Mouse (Mus musculus) small intestine, adult 2 months (tissue): ENCODE measurements around the gene Pdxdc1. TPM values are rescaled to one million over a fixed set of nuclear protein-coding genes. Genes with fewer than 3 reads are reported as not detected.
"Not testable (repeated sequence)": the region's sequence is repeated elsewhere in the genome, so short reads cannot be mapped to it uniquely, and the experiment has no call there.

Experiments used
- H3K27ac ChIP-seq: fragments of 200-500 bp; 2 replicates; pipeline ENCODE4 v1.5.1; 2012; ENCODE audit warnings: low read depth, low read length, control low read depth, inconsistent platforms; ENCODE audit not compliant: insufficient read depth
- H3K27me3 ChIP-seq: fragments of 200-500 bp; 2 replicates; pipeline ENCODE4 v1.6.1; 2012; ENCODE audit warnings: mild to moderate bottlenecking, moderate library complexity, low read length, inconsistent platforms; ENCODE audit not compliant: control insufficient read depth, insufficient read depth
- H3K36me3 ChIP-seq: fragments of 200-500 bp; 2 replicates; pipeline ENCODE4 v1.6.1; 2012; ENCODE audit warnings: mild to moderate bottlenecking, low read length, control low read depth, inconsistent platforms; ENCODE audit not compliant: control insufficient read depth, insufficient read depth
- H3K4me1 ChIP-seq: fragments of 200-500 bp; 2 replicates; pipeline ENCODE4 v1.6.1; 2012; ENCODE audit warnings: low read length, inconsistent platforms, mixed read lengths; ENCODE audit not compliant: control insufficient read depth, insufficient read depth, insufficient read length
- H3K4me3 ChIP-seq: fragments of 200-500 bp; 2 replicates; pipeline ENCODE4 v1.5.1; 2012; ENCODE audit warnings: low read depth, mild to moderate bottlenecking, control low read depth, inconsistent platforms, low read length, moderate library complexity
- CTCF ChIP-seq: fragments of 200-500 bp; IDR thresholded peaks from 2 replicates; pipeline ENCODE4 v1.5.1; 2012; ENCODE audit warnings: low read depth, mild to moderate bottlenecking, control low read depth, inconsistent platforms, low read length, moderate library complexity, mixed read lengths; ENCODE audit not compliant: insufficient replicate concordance, insufficient read length; ENCODE audit errors: extremely low read depth
- POLR2A ChIP-seq: fragments of 200-500 bp; IDR thresholded peaks from 2 replicates; pipeline ENCODE4 v1.6.1; 2012; ENCODE audit warnings: low read depth, mild to moderate bottlenecking, control low read depth, inconsistent platforms, low read length, moderate library complexity
- WGBS: fragments of 180-500 bp; shearing (Covaris S2); methylation state at CpG from one replicate; pipeline ENCODE4 v1.1.7; 2018; 5-methylcytosine and 5-hydroxymethylcytosine counted together
- polyA plus RNA-seq: library from polyadenylated mRNA; depleted of rRNA; stranded (reverse); fragments of >200 nt; gene quantifications from 2 replicates; pipeline ENCODE4 v1.2.3, GENCODE M21; 2012

Gene Pdxdc1
- polyA plus RNA-seq, 1 experiment = 137 TPM

DNA sequence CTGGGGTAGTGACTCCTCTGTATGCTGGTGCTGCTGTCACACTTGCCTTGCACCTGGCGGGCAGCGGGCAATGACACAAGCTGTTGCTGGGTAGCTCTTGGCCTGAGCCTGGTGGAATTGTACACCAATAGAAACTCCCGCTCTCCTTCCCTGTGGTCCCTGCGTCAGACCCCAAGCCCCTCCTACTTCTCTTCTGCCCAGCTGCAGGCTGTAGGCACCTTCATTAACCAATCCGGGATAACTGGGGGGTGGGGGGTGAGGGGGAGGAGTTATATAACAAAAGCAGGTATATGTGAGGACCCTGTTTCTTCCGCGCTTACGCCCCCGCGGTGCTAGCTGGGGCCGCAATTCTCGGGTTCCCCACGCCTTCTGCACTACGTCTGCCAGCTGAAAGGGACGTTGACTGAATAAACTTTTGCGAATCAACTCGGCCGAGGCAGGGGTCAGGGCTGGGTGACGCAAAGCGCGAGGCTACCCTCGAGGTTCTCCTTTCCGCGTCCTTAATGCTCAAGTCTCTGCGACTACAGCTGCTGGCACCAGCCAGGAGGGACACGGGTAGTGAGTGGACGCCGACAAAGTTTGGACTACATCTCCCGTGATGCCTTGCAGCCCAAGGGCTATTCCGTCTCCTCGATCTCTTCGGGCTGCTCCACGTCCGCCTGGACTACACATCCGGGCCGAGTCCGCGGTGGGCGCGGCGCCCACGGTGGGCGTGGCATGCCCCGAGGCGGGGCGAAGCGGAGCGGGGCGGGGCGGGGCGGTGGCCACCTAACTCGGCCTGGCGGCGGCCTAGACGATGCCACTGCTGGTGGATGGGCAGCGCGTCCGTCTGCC lies 84.2 kb downstream of the Pdxdc1 start, which contains the start of gene Ntan1:
Gene Ntan1 (plus strand): TSS at position 286 of the 834 bp plus-strand sequence.
- peak within 1 kb of the TSS; percentile 80 for H3K4me3 ChIP-seq
- peaks cover 5% of the 10 kb centered on the region; the same call in 1 of the 2 replicates for H3K4me1 ChIP-seq
- peaks cover 5% of the 10 kb centered on the region; the same call in 1 of the 2 replicates for H3K36me3 ChIP-seq
- H3K27ac ChIP-seq = peak within 1 kb of the TSS; percentile 94
- under 1% methylated on average over 58 of the region's 58 CpGs for WGBS
- no peaks in the 10 kb centered on the region for H3K27me3 ChIP-seq
- TF ChIP-seq CTCF (no peak), POLR2A (peak; percentile 90)

DNA sequence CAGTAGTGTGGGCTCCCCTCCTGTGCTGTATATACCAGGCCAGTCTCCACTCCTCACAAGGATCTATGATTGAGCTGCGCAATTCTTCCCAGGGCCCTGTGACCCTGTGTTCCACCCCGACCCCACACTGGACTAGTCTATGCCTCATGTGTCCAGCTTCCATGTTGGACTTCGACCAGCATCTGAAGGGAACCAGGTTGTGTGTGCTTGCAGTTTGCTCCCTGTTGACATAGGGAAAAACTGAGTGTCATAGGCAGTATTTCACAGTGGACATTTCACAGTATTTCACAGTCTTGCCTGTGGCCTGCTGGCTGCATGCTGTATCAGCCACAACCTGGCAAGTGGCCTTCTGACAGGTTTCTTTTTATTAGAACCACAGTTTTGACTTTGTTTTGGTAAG lies 89.7 kb downstream of the Pdxdc1 start:
- no peak for TF ChIP-seq POLR2A
- TF ChIP-seq CTCF = no peak
- 94% methylated on average over 3 of the region's 3 CpGs for WGBS
- Histone ChIP-seq H3K27me3 (no peaks in the 10 kb centered on the region), H3K36me3 (peaks cover 45% of the 10 kb centered on the region), H3K4me1 (peaks cover 2% of the 10 kb centered on the region; the same call in 1 of the 2 replicates), H3K27ac (no peak overlapping the region), H3K4me3 (no peak overlapping the region)

DNA sequence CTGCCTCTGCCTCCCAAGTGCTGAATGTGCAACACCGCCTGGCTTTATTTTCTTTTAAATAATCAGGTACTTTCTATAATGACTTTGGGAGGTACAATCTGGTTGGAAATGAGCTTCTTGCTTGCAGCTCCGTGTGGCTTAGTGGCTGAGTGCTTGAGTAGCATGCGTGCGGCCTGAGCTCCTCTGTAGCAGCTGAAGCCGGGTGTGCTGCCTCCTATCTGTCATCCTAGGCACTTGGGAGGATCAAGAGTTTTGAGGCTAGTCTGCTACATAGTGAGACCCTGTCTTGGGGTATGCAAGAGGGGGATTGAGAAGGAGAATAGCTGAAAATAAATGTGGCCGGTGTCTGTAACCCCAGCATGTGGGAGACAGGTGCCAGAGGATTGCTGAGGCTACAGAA lies 90.8 kb downstream of the Pdxdc1 start:
- TF ChIP-seq CTCF (no peak), POLR2A (no peak)
- Histone ChIP-seq H3K27ac (no peak overlapping the region), H3K36me3 (peaks cover 52% of the 10 kb centered on the region), H3K27me3 (no peaks in the 10 kb centered on the region), H3K4me1 (peaks cover 2% of the 10 kb centered on the region; the same call in 1 of the 2 replicates), H3K4me3 (no peak overlapping the region)
- WGBS = 93% methylated on average over 6 of the region's 6 CpGs

DNA sequence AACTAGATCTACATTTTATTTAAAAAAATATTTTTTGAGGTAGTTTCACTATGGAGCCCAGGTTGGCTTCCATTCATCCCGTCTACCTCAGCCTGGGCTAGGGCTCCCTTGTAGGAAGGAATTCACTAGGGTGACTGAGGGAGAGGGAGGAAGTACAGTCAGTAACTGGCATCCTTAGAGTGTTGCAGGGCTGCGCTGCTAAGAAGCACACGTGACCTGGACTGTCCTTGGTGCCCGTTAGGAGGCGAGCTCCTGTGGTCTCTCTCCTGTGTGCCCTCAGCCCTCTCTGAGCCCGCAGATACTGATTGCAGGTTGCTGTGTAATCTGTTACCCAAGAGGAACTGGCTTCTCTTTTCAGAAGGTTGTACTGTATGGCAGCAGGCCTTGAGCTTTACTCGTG lies 94.5 kb downstream of the Pdxdc1 start:
- Histone ChIP-seq H3K27ac (no peak overlapping the region), H3K36me3 (peaks cover 73% of the 10 kb centered on the region), H3K4me3 (no peak overlapping the region), H3K4me1 (no peaks in the 10 kb centered on the region), H3K27me3 (no peaks in the 10 kb centered on the region)
- TF ChIP-seq POLR2A = no peak
- TF ChIP-seq CTCF = no peak
- WGBS = 92% methylated on average over 7 of the region's 7 CpGs

DNA sequence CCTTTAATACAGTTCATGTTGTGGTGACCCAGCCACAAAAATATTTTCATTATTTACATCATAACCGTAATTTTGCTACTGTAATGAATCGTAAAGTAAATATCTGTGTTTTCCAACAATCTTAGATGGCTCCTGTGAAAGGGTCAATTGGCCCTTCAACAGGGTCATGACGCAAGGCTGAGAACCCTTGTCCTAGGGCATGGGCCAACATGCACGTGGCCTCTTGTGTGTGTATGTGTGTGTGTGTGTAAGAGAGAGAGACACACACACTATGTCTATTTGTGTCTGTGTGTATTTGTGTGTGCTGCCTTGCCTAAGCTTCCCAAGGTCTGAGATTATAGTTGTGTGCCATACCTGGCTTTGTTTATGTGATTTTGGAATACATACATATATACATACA lies 95.3 kb downstream of the Pdxdc1 start:
- Histone ChIP-seq H3K4me1 (no peaks in the 10 kb centered on the region), H3K36me3 (peaks cover 72% of the 10 kb centered on the region), H3K27ac (no peak overlapping the region), H3K27me3 (no peaks in the 10 kb centered on the region), H3K4me3 (no peak overlapping the region)
- WGBS = 82% methylated on average over 4 of the region's 4 CpGs
- TF ChIP-seq POLR2A = no peak

DNA sequence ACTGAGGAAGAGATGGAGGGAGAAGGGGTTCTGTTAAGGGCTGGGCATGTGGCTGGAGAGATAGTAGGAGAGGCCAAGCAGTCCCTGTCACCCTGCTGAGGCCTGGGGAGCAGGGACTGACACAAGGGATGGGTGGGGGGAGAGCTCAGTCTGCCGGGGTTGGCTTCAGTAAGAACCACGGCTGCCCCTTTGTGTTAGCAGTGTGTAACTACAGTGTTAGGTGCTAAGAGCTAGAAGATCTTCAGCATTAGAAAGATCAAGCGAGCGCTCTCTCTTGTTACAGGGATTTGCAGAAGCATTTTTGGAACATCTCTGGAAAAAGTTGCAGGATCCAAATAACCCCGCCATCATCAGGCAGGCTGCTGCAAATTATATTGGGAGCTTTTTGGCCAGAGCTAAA lies 98.3 kb downstream of the Pdxdc1 start:
- Histone ChIP-seq H3K4me3 (no peak overlapping the region), H3K27ac (no peak overlapping the region), H3K36me3 (peaks cover 58% of the 10 kb centered on the region), H3K4me1 (no peaks in the 10 kb centered on the region), H3K27me3 (no peaks in the 10 kb centered on the region)
- 78% methylated on average over 5 of the region's 5 CpGs for WGBS
- TF ChIP-seq POLR2A = no peak
- TF ChIP-seq CTCF = no peak

DNA sequence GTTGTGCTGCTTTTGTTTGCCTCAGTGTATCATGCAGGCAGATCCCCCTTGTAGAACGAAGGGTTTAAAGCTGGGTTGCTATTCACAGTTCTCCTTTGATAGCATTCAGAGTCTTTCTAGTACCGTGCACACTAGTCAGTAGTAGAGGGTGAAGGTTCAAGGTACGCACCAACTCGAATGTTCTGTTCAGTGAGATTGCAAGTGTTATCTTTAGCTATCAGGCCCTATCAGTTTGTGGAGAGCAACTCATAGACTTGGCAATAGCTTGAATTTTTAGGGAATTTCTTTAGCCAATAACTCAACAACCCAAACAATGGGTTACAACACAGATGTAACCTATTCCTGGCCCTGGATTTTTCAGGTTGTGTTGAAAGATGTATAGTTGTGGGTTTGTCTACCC lies 101.7 kb downstream of the Pdxdc1 start:
- TF ChIP-seq CTCF (no peak), POLR2A (no peak)
- Histone ChIP-seq H3K27ac (no peak overlapping the region; the same call in 1 of the 2 replicates), H3K36me3 (peaks cover 56% of the 10 kb centered on the region), H3K4me1 (no peaks in the 10 kb centered on the region), H3K27me3 (no peaks in the 10 kb centered on the region), H3K4me3 (no peak overlapping the region)
- WGBS = 58% methylated on average over 4 of the region's 4 CpGs

DNA sequence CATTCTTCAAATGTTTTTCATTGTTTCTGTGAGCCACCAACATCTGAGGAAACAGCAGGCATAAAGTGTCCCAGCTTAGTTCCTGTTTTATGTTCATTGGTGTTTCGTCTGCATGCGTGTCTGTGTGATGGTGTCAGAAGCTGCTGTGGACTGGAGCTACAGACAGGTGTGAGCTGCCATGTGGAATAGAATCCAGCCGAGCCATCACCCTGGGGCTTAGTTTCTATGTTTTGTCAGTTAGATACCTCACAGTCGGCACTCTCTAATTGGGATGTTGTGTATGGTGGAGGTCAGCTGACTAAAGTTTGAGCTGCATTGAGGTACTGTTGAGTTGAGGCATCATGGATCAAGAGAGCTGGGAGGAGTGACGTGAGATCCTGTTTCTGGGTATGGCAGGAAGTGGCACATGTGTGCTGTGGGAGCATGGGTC lies 106.2 kb downstream of the Pdxdc1 start:
- peaks cover 2% of the 10 kb centered on the region; the same call in 1 of the 2 replicates for H3K4me1 ChIP-seq
- H3K36me3 ChIP-seq = peaks cover 55% of the 10 kb centered on the region
- no peak overlapping the region for H3K4me3 ChIP-seq
- no peaks in the 10 kb centered on the region for H3K27me3 ChIP-seq
- peak overlapping the region; percentile 33 for H3K27ac ChIP-seq
- WGBS = 80% methylated on average over 5 of the region's 5 CpGs
- TF ChIP-seq POLR2A (no peak), CTCF (no peak)

DNA sequence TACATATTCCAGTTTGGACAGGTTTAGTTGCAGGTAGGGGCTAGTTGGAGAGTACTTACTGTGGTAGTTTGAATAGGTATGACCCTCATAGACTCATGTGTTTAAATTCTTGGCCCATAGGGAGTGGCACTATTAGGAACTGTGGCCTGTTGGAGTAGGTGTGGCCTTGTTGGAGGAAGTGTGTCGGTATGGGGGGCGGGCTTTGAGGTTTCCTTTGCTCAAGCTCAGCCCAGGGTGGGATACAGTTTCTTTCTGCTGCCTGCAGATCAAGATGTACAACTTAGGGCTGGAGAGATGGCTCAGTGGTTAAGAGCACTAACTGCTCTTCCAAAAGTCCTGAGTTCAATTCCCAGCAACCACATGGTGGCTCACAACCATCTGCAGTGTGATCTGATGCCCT lies 109.5 kb downstream of the Pdxdc1 start:
- WGBS = 78% methylated on average over 2 of the region's 2 CpGs
- H3K4me1 ChIP-seq = not testable (repeated sequence)
- peaks cover 55% of the 10 kb centered on the region for H3K36me3 ChIP-seq

More for the DNA sequence above, 109.5 kb downstream of the Pdxdc1 start:
- not testable (repeated sequence) for H3K27me3 ChIP-seq, H3K27ac ChIP-seq, H3K4me3 ChIP-seq
